Mouse (Mus musculus) ovary, postnatal 14 days (tissue): ENCODE measurements at regions not wholly inside any gene's neighbourhood (a gene's known extent, or its start where the extent isn't known, plus 50 kb on each side); places are given as distances from the start of the nearest gene placed in this dataset.
A peak's percentile ranks its signal among the peaks of the same experiment; 100 is the strongest.

Experiments
- DNase-seq: peaks from one replicate; pipeline ENCODE4 v3.0.0; 2022; ENCODE audit warnings: low spot score

DNA sequence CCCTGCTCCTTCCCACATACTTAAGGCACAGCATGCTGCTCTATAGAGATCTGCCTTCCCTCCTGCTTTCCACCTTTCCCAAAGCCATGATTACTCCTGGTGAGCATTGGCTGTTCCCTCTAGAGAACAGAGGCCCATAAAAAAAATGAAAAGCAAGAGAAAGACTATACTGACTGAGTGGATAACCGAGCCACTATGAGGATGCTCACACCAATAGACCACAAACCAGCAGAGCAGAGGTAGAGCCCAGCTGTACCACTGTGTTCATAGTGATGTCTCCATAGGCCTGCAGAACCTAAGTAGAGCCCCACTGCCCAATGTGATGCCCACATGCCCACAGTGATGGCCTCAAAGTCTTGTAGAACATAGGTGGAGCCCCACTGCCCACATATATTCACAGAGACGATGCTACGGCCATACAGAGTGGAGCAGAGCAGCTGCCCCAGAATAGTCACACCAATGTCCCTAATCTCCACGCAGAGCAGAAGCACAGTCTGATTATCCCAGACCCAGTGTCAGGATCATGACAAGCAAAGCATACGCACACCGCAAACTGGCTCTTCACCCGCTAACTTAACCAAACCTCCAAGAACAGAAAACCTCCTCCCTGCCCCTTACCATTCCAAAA, 174.8 kb upstream of the Nr4a3 start:
- no peak for DNase-seq

DNA sequence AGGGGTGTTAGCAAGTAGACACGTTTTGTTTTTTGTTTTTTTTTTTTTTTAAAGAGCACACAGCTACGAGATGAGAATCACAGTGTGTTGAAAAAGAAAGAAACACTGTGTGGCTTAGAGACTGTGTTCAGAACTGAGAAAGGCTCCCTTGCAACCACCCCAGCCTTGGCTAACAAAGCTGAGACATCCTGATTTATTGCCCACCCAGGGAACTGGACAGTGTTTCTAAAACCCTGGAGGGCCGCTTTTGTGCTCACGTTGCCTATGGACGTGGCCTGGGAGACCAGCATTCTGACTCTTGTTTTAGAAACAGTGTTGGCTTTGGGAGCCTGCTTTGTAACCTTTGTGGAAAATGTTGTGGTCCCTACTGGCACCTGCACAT, 174.3 kb upstream of the Nr4a3 start:
- DNase-seq: no peak

DNA sequence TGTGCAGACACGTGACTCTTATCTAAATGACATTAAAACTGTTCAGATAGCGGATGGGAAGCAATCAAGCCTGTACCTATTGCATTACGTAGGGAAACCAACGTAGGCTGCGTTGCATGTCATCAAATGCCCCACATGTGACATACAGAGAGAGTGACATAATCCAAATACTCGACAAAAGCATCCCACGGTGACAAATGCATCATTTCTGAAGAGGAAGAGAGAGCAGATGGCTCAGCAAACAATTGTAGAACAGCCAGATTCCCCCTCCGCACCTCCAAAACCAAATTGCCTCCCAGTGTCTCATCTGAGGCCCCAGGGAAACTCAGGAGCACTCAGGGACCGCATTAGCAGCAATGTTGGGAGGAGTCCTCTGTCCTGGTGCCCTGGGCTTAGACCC, 163.4 kb upstream of the Nr4a3 start:
- no peak for DNase-seq

- no peak for DNase-seq
Measured at GRCm38 (mm10) chr4:47882076-47882475, 162.9 kb upstream of the Nr4a3 start.

GRCm38 (mm10) chr4:47899579-47899978, 145.4 kb upstream of the Nr4a3 start:
- no peak for DNase-seq

DNA sequence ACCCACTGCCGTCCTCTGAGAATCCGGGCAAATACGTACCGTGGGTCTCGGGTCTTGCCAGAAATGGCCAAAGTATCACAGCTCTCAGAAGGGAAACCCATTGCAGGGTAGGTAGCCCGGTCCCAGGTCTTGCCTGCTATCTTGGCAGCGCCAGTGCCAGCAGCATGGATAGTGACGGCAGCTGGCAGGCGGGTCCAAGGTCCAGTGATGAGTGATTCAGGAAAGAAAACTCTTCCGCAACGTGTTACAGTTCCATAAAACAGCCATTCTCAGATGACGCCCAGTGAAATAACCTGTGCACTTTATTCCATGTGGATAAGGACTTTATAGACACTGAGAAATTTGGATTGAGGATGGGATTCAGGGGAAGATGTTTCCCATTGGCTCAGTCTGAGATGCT, 142.2 kb upstream of the Nr4a3 start:
- DNase-seq: no peak

- DNase-seq: no peak
Measured at GRCm38 (mm10) chr4:47912259-47912658, 132.7 kb upstream of the Nr4a3 start.

DNA sequence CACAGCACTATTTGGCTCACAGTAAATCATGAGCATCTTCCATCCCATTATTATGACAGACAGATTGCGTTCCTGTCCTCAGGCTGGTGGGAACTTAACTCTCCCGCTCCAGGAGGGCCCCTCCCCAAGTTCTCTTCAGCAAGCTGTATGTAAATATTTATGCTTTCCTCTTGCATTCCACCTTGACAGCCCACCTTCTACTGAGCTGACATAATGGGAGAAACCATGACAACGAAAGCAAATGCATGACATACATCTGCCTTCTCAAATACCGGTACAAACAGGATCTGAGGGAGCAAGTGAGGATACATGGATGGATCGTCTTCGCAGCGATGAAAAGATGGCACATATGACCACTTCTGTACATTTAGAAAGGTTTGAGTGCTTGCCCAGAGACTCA, 125.4 kb upstream of the Nr4a3 start:
- no peak for DNase-seq

DNA sequence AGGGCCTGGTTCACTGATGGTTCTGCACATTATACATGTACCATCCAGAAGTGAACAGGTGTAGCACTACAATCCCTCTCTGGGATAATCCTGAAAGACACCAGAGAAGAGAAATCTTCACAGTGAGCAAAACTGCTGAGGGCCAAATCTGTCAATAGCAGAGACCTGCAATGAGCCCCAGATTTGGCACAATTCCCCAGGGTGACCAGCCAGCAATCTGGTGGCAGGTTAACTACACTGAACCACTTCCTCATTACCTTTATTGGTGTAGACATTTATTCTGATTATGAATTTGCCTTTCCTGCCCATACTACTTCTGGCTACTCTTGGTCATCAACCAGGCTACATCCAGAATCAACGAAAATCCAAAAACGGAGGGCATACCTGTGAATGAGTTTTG, 113.5 kb upstream of the Nr4a3 start:
- no peak for DNase-seq

DNA sequence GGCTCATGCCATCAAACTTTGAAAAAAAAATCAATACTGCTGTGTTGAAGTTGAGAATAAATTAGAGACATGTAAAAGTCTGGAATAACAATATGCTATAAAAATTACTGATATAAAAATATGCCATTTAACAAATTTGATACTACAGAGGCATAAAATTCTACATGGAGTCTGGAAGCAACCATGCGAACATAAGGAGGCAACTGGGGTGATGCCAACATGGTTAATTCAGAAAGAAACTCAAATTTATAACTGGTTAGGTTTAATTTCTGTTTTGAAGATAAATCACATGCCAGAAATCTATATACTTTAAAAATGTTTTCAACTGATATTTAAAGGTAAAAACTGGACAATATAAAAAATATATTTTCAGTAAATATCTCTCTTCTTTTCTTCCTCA, 111.4 kb upstream of the Nr4a3 start:
- DNase-seq: no peak

- no peak for DNase-seq
Measured at GRCm38 (mm10) chr4:47935547-47935946, 109.4 kb upstream of the Nr4a3 start.

DNA sequence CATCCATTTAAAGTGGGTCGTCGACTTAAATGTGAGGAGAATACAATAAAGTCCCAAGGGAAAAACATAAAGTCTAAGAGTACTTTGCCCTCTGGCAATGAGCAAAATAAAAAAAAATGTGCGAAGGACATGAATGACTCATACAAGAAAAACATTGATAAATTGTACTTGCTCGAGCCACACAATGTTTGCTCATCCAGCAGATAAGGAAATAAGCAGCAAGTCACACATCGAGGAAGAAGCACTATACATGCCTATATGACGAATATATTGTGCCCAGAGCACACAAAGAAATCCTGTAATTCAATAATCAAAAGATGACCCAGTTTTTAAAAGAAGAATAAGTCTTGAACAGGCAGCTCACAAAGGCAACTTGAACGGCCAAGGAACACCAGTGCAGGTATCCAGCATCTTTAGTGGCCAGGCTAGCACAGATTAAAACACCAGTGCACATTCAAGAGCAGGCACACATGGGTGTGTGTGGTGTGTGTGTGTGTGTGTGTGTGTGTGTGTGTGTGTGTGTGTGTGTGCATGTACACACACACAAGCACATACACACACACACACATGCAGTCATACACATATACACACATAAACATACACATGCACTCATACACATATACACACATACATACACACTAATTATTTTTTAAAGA, 108.4 kb upstream of the Nr4a3 start:
- DNase-seq: no peak

GRCm38 (mm10) chr4:47947869-47948573, 96.9 kb upstream of the Nr4a3 start:
- peak; percentile 9 for DNase-seq

- no peak for DNase-seq
Measured at GRCm38 (mm10) chr4:47948789-47949188, 96.2 kb upstream of the Nr4a3 start.

DNA sequence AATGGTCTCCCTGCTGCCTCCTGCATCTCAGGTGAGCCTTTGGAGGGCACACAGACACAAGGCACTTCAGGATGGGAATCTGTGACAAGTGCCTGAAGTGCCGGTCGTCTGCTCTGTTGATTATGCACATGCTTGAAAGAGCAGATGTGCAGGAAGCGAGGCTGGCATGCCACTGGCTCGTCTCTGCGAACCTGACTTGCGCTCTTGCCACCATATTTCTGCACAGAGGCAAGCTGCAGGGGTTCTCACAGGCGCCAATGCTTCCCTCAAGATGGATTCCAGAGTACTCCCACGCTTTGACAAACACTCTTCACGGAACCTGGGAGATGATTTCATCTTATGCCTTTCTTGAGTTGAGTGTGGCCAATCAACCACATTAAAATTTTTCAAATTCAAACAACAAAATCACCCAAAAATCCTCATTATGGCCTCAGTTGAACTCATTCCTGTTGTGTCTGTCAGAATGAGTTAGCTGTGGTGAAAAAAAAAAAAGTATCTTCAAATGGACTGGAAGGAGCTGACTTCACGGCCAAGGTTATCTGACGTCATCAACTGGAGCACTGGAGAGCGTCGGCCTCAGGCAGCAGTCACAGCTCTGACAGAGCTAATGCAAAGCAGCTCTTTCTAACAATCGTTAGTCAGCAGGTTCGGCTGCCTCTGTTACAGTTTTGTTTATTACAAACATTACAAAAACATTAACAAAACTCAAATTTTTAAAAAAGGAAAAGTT, 90.2 kb upstream of the Nr4a3 start:
- DNase-seq: no peak

DNA sequence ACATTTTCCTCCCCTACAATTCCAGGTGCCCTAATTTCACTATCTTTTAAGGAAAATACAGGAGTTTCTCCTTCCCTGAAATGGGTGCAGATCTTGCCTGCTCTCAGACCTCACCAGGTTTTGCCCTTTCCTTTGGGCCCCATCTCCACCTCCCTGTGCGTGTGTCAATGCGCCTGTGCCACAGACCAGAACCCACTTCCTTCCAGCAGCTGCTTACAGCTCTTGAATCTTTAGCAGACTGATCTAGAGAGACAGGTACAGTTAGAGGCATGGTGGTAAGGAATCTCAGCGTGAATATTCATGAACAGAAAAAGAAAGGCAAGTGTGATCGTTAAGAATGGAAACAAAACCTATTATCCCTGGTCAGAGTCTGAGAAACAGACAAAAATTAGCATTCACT, 80.3 kb upstream of the Nr4a3 start:
- DNase-seq: no peak

- DNase-seq: no peak
Measured at GRCm38 (mm10) chr4:47971861-47972260, 73.1 kb upstream of the Nr4a3 start.

DNA sequence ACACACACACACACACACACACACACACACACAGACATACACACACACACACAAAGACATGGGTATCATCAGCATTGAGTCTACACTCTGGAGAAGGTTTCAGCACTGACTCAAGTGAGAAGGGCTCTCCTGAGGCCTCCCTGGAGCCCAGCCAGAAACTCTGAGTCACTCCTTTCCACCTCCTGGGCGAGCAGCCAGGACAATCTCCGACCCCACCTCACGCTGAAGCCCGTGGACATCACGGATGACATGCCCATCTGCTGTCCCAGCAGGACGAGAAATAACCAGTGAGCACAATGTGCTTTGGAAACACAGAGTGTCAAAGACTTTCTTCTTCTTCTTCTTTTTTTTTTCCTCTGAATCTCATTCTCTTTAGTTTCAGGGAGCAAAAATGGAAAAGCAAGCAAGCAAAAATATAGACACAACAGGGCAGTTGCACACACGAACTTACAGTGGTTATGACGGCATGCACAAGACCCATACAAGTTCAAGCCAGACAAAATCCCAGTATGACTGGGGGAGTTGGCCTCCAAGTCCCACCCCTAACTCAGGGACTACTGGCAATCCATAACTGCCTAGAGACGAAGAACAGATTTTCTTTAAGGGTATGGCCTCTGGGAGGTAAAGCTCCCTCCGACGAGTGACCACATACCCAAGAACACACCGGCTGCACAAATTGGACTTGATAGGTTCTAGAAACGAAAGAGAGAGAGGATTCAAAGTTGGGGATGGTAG, 65.2 kb upstream of the Nr4a3 start:
- DNase-seq: peak; percentile 19
